Mouse (Mus musculus) right cerebral cortex, postnatal 4 days (tissue): ENCODE data around the gene Nptx1.
A peak's percentile ranks its signal among the peaks of the same experiment; 100 is the strongest.

ENCODE experiments used
- DNase-seq: peaks from one replicate; pipeline ENCODE4 v3.0.0-alpha.2; 2022

Gene Nptx1

GRCm38 (mm10) chr11:119490861-119491689 is 56.5 kb downstream of the Nptx1 start, which contains the start of gene Endov:
Gene Endov (plus strand): TSS chr11:119491347.
- peak; percentile 100 for DNase-seq
